Mouse (Mus musculus) forebrain, embryonic 15.5 days (tissue): ENCODE results near the gene Tfcp2. TPM values are rescaled to one million over a fixed set of nuclear protein-coding genes. Genes with fewer than 3 reads are reported as not detected.
"Not testable (repeated sequence)": the region's sequence is repeated elsewhere in the genome, so short reads cannot be mapped to it uniquely, and the experiment has no call there.

Experiments
- ATAC-seq: fragments of 200-750 bp; cut with Nextera tagmentation; replicated peaks from 2 replicates; pipeline ENCODE4 v1.8.0; 2017; ENCODE audit warnings: mild to moderate bottlenecking, moderate TSS enrichment, moderate library complexity
- H3K27ac ChIP-seq: fragments of 300-500 bp; sonication (generic); replicated peaks from 2 replicates; pipeline ENCODE4 v1.5.1; 2015; ENCODE audit warnings: mild to moderate bottlenecking, inconsistent platforms
- H3K27me3 ChIP-seq: fragments of 300-500 bp; sonication (generic); 2 replicates; pipeline ENCODE4 v1.6.1; 2015; ENCODE audit warnings: inconsistent platforms
- H3K36me3 ChIP-seq: fragments of 300-500 bp; sonication (generic); 2 replicates; pipeline ENCODE4 v1.6.1; 2015; ENCODE audit warnings: mild to moderate bottlenecking, inconsistent platforms
- H3K4me1 ChIP-seq: fragments of 300-500 bp; sonication (generic); 2 replicates; pipeline ENCODE4 v1.6.1; 2015; ENCODE audit warnings: inconsistent platforms
- H3K4me2 ChIP-seq: fragments of 300-500 bp; sonication (generic); replicated peaks from 2 replicates; pipeline ENCODE4 v1.6.1; 2015; ENCODE audit warnings: mild to moderate bottlenecking, inconsistent platforms
- H3K4me3 ChIP-seq: fragments of 300-500 bp; sonication (generic); 2 replicates; pipeline ENCODE4 v1.5.1; 2015; ENCODE audit warnings: mild to moderate bottlenecking, inconsistent platforms
- H3K9ac ChIP-seq: fragments of 300-500 bp; sonication (generic); replicated peaks from 2 replicates; pipeline ENCODE4 v1.6.1; 2015; ENCODE audit warnings: mild to moderate bottlenecking, inconsistent platforms
- H3K9me3 ChIP-seq: fragments of 300-500 bp; sonication (generic); 2 replicates; pipeline ENCODE4 v1.6.1; 2016; ENCODE audit warnings: inconsistent platforms
- WGBS: fragments of 180-500 bp; shearing (Covaris S2); methylation state at CpG from one replicate; pipeline ENCODE4 v1.1.7; 2015; ENCODE audit warnings: mixed read lengths; 5-methylcytosine and 5-hydroxymethylcytosine counted together
- polyA plus RNA-seq: library from polyadenylated mRNA; unstranded; fragments of >200 nt; fragmentation: Nextera tagmentation; extraction: Ambion mirVana; gene quantifications from 2 replicates; pipeline ENCODE4 v1.2.1, GENCODE M21; 2015

Tfcp2 gene
- polyA plus RNA-seq, 1 experiment from 2014 or later: 30.0 TPM

DNA sequence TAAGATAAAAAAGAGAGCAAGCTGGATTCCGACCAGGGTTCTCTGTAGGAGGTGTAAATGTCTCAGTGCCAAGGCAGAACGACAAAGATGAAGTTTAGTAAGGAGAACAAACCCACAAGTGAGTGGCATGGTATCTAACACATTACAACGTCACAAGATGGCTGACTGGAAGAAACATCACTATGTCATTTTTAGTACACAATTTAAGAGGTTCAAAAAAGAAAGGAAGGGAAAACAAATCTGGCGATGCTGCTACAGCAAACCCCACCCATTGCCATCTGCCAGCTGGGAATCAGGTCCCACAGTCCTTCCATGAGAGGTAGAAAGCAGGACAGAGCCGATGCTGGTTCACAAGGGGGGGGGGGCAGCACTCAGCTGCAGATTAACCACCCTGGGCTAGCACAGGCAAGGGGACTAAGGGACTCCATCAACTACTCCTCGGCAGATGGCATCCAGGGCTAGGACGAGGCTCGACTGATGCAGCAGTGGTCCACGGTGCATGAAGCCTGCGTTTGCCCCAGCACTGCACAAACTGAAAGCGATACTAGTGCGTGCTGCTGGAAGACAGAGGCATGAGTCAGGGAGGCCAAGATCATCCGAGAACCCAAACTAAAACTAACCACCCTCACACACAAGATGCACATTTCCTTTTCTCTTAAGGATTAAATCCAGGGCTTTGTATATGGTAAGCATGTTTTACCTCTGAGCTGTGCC is 43.2 kb downstream of the Tfcp2 start:
- no peaks in the 10 kb centered on the region for H3K4me1 ChIP-seq
- H3K9me3 ChIP-seq: no peaks in the 10 kb centered on the region
- no peaks in the 10 kb centered on the region for H3K27me3 ChIP-seq
- H3K9ac ChIP-seq: no peak overlapping the region
- WGBS: 84% methylated on average over 13 of the region's 13 CpGs
- H3K36me3 ChIP-seq: peaks cover 70% of the 10 kb centered on the region
- H3K27ac ChIP-seq: no peak overlapping the region
- no peak overlapping the region for H3K4me2 ChIP-seq
- H3K4me3 ChIP-seq: no peak overlapping the region
- ATAC-seq: no peak

DNA sequence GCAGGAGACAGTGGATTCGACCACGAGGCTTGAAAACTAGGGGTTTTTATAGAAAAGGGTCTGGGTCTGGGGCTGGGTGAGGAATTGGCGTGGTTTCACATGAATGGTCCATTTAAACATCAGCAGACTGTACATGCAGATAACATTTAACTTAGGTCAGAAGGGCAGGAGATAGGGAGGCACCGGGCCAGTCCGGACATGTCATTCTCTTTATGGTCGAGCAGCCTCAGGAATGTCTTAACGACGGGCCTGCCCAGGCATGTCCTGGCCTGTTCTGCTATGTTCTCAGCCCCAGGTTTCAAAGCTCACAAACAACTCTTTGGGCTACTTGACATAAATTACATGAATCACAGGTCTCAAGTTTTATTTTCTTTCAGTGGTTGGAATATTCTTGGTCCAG is 52.3 kb downstream of the Tfcp2 start:
- not testable (repeated sequence) for H3K9me3 ChIP-seq, H3K4me1 ChIP-seq, H3K9ac ChIP-seq, ATAC-seq, H3K27me3 ChIP-seq, H3K4me3 ChIP-seq, H3K27ac ChIP-seq, H3K4me2 ChIP-seq
- WGBS: 91% methylated on average over 8 of the region's 8 CpGs
- H3K36me3 ChIP-seq: peaks cover 12% of the 10 kb centered on the region

DNA sequence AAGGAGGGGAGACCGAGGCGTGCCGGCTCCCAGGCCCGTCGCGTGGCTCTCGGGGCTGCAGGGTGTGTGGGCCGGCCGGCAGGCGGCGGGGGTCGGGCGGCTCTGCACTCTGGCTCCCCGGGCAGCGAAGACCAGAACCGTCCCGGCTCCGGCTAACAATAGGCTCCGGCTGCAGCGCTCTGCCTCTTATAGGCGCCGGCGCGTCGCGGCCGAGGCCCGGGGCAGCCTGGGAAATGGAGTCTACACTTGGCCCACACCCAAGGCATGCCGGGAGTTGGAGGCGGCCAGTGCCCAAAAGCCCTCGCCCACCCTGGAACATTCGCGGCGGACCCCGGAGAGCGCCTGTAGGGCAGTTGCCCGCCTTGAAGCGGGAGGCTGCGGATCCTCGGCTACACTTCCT is 56.7 kb downstream of the Tfcp2 start, which contains the start of gene Csrnp2:
TSS of gene Csrnp2 (minus strand) at position 387 of the 400 bp plus-strand sequence.
- peak; percentile 98 for ATAC-seq
- H3K27ac ChIP-seq: peak within 1 kb of the TSS; percentile 97
- H3K4me2 ChIP-seq: peak within 1 kb of the TSS; percentile 81
- no peaks in the 10 kb centered on the region for H3K27me3 ChIP-seq
- no peaks in the 10 kb centered on the region for H3K9me3 ChIP-seq
- peak within 1 kb of the TSS; percentile 77 for H3K4me3 ChIP-seq
- no peaks in the 10 kb centered on the region for H3K36me3 ChIP-seq
- WGBS: under 1% methylated on average over 40 of the region's 40 CpGs
- peaks cover 40% of the 10 kb centered on the region for H3K4me1 ChIP-seq
- H3K9ac ChIP-seq: peak within 1 kb of the TSS; percentile 93

DNA sequence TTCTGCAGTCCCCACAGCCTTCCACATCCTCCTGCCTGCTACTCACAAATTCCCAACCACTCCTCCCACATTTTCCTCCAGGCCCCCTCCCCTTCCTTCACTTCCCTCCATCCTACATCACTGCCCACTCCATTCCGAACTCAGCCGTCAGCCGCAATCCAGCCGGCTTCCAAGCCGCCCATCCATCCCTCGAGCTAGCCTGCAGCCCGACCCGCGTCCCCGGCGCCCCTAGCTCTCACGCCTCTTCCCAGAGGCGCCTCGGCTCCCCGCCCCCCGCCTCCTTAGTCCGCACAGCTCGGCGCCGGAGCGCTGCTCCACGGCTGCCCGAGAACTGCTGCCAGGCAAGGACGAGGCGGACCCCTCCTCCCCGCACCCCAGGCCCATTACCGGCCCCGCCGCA is 57.2 kb downstream of the Tfcp2 start:
- Histone ChIP-seq H3K4me1 (peaks cover 42% of the 10 kb centered on the region), H3K4me3 (peak overlapping the region; percentile 77), H3K9me3 (no peaks in the 10 kb centered on the region), H3K9ac (peak overlapping the region; percentile 93), H3K27ac (peak overlapping the region; percentile 97), H3K27me3 (no peaks in the 10 kb centered on the region), H3K4me2 (peak overlapping the region; percentile 81), H3K36me3 (no peaks in the 10 kb centered on the region)
- WGBS: under 1% methylated on average over 29 of the region's 29 CpGs
- ATAC-seq: peak; percentile 89

DNA sequence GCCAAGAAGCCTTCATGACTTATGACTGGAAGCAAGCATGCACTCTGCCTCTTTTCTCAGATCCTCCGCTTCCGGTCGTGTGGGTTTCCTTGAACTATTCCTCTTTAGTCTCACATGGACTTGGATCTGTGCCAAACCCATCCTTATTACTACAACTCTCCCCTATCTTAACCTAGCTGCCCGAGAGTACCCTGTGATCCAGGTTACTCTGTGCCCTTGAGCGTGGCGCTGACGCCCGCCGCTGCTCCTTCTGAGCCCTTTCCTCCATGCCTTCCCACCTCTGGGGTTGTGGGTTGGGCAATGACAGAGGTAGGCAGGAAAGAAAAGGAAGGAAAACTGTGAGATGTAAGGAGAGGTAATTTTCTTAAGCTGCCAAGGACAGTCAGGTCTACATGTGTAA is 59.8 kb downstream of the Tfcp2 start:
- no peak overlapping the region for H3K4me3 ChIP-seq
- H3K9me3 ChIP-seq: no peaks in the 10 kb centered on the region
- peaks cover 48% of the 10 kb centered on the region for H3K4me1 ChIP-seq
- ATAC-seq: no peak
- H3K4me2 ChIP-seq: peak overlapping the region; percentile 28
- H3K36me3 ChIP-seq: peaks cover 21% of the 10 kb centered on the region
- WGBS: 66% methylated on average over 9 of the region's 9 CpGs
- no peak overlapping the region for H3K27ac ChIP-seq
- H3K9ac ChIP-seq: no peak overlapping the region
- no peaks in the 10 kb centered on the region for H3K27me3 ChIP-seq

DNA sequence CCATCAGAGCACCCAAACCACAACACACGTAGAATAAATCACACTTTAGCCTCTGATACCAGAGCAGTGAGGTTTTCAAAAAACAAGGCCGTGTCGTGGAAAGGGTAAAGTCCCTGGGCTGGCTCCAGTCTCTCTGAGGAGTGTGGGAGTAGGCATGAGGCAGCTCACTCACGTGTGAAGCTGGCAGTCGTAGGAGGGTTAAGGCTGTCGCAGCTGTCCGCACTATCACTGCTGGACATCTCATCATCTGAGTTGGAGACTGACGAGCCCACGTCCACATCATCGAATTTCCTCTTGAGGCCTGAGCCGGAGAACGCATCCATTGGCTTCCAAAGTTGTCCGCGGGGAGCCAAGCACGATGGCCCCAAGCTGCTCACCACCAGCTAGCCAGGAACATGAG is 62.5 kb downstream of the Tfcp2 start:
- no peak for ATAC-seq
- Histone ChIP-seq H3K4me1 (peaks cover 48% of the 10 kb centered on the region), H3K4me3 (no peak overlapping the region), H3K27me3 (no peaks in the 10 kb centered on the region), H3K27ac (no peak overlapping the region), H3K36me3 (peaks cover 47% of the 10 kb centered on the region), H3K9ac (no peak overlapping the region), H3K9me3 (no peaks in the 10 kb centered on the region), H3K4me2 (no peak overlapping the region)
- 90% methylated on average over 15 of the region's 15 CpGs for WGBS

DNA sequence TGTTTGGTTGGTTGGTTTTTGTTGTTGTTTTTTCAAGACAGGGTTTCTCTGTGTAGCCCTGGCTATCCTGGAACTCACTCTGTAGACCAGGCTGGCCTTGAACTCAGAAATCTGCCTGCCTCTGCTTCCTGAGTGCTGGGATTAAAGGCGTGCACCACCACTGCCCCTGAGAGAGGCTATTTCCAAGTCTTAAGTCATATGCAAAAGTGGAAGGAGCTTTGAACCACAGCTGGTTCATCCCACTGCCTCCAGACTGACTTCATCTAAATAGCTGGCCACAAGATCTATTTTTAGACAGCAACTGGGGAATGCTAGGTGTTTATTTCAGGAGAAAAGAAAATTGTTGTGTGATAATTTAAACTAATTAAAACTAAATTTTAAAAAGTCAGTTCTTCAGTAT is 63.5 kb downstream of the Tfcp2 start:
- not testable (repeated sequence) for ATAC-seq, H3K9ac ChIP-seq, H3K4me3 ChIP-seq, H3K9me3 ChIP-seq, H3K27ac ChIP-seq, H3K4me2 ChIP-seq, H3K27me3 ChIP-seq
- WGBS: 90% methylated on average over 1 of the region's 1 CpGs
- peaks cover 39% of the 10 kb centered on the region for H3K4me1 ChIP-seq
- peaks cover 55% of the 10 kb centered on the region for H3K36me3 ChIP-seq

DNA sequence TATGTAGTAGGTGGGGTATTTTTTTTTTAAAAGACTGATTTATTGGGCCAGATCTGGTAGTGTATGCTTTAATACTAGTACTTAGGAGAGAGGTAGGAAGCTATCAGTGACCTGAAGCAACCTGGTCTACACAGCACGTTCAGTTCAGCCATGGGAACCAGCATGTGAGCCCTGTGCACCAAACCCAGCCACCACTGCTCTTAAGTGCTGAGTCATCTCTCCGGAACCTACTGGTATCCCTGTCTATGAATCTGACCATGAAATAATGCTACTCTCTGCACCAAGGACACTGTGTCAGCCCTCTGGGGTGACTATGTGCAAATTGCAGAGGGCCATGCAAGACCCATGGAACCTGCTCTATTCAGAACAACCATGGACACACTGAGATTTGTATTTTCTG is 64.8 kb downstream of the Tfcp2 start:
- H3K27ac ChIP-seq: no peak overlapping the region
- no peak for ATAC-seq
- 83% methylated on average over 2 of the region's 2 CpGs for WGBS

DNA sequence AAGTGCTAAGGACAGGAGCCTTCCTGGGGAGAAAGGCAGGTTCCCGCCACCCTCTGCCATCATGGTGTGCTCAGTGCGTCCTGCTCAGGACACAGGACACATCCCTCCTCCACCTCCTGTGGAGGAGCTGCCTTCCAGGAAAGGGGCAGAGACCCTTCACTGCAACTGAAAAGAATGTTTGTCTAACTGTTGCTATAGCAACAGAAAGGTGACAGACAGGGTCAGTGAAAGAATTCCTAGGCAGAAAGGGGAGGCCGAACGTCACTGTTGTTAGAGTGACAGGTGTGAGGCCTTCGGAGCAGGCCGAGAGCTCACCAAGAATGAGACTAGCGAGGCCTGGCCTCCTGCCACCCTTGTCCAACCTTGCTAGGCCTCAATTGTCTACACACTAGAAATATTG is 65.4 kb downstream of the Tfcp2 start:
- ATAC-seq: no peak
- H3K36me3 ChIP-seq: peaks cover 73% of the 10 kb centered on the region

More for the DNA sequence above, 64.8 kb downstream of the Tfcp2 start:
- H3K4me1 ChIP-seq: peaks cover 27% of the 10 kb centered on the region
- H3K9me3 ChIP-seq: no peaks in the 10 kb centered on the region
- peaks cover 67% of the 10 kb centered on the region for H3K36me3 ChIP-seq
- no peak overlapping the region for H3K4me3 ChIP-seq
- H3K4me2 ChIP-seq: no peak overlapping the region
- H3K9ac ChIP-seq: no peak overlapping the region
- H3K27me3 ChIP-seq: no peaks in the 10 kb centered on the region

DNA sequence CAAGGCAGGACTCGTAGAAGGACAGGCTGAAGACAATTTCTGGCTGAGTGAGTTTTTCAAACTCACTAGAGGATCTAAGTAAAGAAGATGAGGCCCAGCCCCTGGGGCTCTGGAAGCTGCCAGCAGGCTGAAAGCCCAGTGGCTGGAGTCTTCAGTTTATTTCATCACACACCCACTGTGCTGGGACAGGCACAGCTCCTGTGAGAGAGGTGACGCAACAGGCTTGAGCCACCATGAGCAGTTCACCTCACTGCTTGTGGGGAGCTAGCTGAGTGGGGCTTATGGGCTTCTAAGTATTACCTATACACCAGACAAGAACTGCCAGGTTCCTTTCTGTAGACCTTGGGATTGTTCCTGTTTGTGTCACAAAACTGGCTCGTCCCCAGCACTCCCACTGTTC is 66.2 kb downstream of the Tfcp2 start:
- no peaks in the 10 kb centered on the region for H3K27me3 ChIP-seq
- no peak for ATAC-seq
- H3K27ac ChIP-seq: no peak overlapping the region
- H3K9me3 ChIP-seq: no peaks in the 10 kb centered on the region
- H3K4me2 ChIP-seq: no peak overlapping the region
- no peak overlapping the region for H3K4me3 ChIP-seq
- peaks cover 13% of the 10 kb centered on the region for H3K4me1 ChIP-seq
- H3K36me3 ChIP-seq: peaks cover 82% of the 10 kb centered on the region
- H3K9ac ChIP-seq: no peak overlapping the region
- 88% methylated on average over 3 of the region's 3 CpGs for WGBS

More for the DNA sequence above, 65.4 kb downstream of the Tfcp2 start:
- peaks cover 21% of the 10 kb centered on the region for H3K4me1 ChIP-seq
- 25% methylated on average over 7 of the region's 7 CpGs for WGBS
- no peak overlapping the region for H3K27ac ChIP-seq
- H3K4me3 ChIP-seq: no peak overlapping the region
- H3K9ac ChIP-seq: no peak overlapping the region
- H3K4me2 ChIP-seq: no peak overlapping the region
- no peaks in the 10 kb centered on the region for H3K9me3 ChIP-seq
- no peaks in the 10 kb centered on the region for H3K27me3 ChIP-seq

DNA sequence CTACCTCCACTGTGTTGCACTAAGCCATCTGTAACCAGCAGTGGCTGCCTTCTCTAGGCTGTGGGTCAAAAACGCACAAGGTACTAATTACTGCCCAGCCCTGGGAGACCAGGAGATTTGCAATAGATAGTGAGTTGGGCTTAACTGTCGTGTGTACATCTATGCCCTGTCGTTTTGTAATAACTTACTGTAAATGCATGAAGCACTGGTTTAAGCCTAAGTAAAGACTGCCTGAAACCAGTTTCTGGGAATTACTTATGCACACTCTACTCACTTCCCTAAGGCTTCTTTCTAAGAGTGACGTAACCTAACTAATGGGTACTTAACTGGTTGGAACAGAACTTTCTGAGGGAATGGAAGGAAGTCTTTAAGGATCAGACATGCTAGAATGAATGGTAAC is 72.9 kb downstream of the Tfcp2 start:
- no peaks in the 10 kb centered on the region for H3K27me3 ChIP-seq
- 86% methylated on average over 4 of the region's 4 CpGs for WGBS
- peaks cover 97% of the 10 kb centered on the region for H3K36me3 ChIP-seq
- no peaks in the 10 kb centered on the region for H3K4me1 ChIP-seq
- no peak overlapping the region for H3K4me2 ChIP-seq
- no peaks in the 10 kb centered on the region for H3K9me3 ChIP-seq
- no peak overlapping the region for H3K4me3 ChIP-seq
- no peak for ATAC-seq
- H3K9ac ChIP-seq: no peak overlapping the region
- no peak overlapping the region for H3K27ac ChIP-seq

DNA sequence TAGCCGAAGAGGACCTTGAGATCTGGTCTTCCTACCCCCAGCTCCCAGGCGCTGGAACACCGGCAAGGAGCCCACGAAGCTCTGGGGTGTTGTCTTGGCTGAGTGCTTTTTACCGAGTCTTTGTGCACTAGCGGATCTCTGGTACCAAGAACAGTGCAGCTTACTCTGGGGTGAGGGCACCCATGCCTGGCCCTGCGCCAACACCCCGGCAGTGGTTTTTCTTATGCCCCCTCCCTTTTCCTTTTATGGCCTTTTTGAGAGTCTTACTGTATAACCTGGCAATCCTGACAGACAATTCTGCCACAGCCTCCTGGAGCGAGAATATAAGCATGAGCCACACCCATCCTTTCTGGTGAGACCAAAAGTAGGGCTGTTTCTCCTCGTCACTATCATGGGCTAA is 73.5 kb downstream of the Tfcp2 start:
- no peak for ATAC-seq
- no peak overlapping the region for H3K27ac ChIP-seq
- no peak overlapping the region for H3K4me3 ChIP-seq
- no peak overlapping the region for H3K4me2 ChIP-seq
- no peak overlapping the region for H3K9ac ChIP-seq
- no peaks in the 10 kb centered on the region for H3K9me3 ChIP-seq
- no peaks in the 10 kb centered on the region for H3K4me1 ChIP-seq
- H3K27me3 ChIP-seq: no peaks in the 10 kb centered on the region
- 81% methylated on average over 10 of the region's 10 CpGs for WGBS
- H3K36me3 ChIP-seq: peaks cover 95% of the 10 kb centered on the region

DNA sequence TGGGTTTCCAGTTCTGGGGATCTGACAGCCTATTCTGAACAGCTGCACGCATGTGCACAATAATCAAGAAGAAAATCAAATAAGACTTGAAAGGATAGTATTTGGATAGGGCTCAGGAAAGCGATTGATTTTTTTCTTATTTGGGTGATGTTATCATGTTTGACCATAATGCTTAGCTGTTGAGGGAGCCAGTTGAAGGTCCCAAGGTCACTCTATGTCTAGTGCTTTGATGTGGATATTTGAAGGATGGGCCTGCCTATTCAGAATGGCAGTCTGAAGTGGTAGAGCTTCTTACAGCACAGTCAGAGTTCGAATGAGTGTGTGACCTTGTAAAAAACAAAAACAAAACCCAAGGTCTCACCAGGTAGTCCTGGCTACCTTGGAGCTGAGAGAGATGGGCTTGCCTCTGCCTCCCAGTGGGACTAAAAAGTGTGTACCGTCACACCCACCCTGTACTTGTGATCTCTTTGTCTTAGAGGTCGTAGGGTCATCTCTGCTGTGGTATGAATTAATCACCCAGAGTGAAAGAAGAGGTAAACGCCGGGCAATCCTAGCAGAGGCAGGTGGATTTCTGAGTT is 77.8 kb downstream of the Tfcp2 start:
- H3K27ac ChIP-seq: no peak overlapping the region
- H3K36me3 ChIP-seq: peaks cover 73% of the 10 kb centered on the region
- H3K4me1 ChIP-seq: peaks cover 17% of the 10 kb centered on the region
- WGBS: 85% methylated on average over 7 of the region's 7 CpGs
- H3K9ac ChIP-seq: no peak overlapping the region
- no peaks in the 10 kb centered on the region for H3K9me3 ChIP-seq
- H3K4me2 ChIP-seq: no peak overlapping the region
- ATAC-seq: no peak
- no peak overlapping the region for H3K4me3 ChIP-seq
- no peaks in the 10 kb centered on the region for H3K27me3 ChIP-seq
